Mouse (Mus musculus): ENCODE results near the gene Cgn. TPM values are rescaled to one million over a fixed set of nuclear protein-coding genes. Genes with fewer than 3 reads are reported as not detected.
A peak's percentile ranks its signal among the peaks of the same experiment; 100 is the strongest.

The Cgn gene
- 1 to 10 TPM; 3.7 to 6.2 TPM for total RNA-seq (2021)
- long read RNA-seq, experiment 1, result 0 reads
- long read RNA-seq, experiment 2, full-length matches to known transcripts, result 2 of 5 reads
- long read RNA-seq, experiment 2, partial matches to known transcripts, result 1 of 5 reads
- long read RNA-seq, experiment 2, other reads (novel, unspliced or antisense), result 2 of 5 reads

GRCm38 (mm10) chr3:94786367-94786835, at the start of gene Cgn:
Gene Cgn, minus strand, starts transcription at chr3:94786492.
- DNase-seq (ENCODE audit: low spot score in 2 of 2), result peak; percentile 76 to 86

GRCm38 (mm10) chr3:94835396-94835795, 49.1 kb upstream of the Cgn start:
- DNase-seq (ENCODE audit: low spot score in 2 of 2), result no peak

- no peak for DNase-seq (ENCODE audit: low spot score in 2 of 2)
Measured at GRCm38 (mm10) chr3:94833358-94833757, 47.1 kb upstream of the Cgn start.

DNA sequence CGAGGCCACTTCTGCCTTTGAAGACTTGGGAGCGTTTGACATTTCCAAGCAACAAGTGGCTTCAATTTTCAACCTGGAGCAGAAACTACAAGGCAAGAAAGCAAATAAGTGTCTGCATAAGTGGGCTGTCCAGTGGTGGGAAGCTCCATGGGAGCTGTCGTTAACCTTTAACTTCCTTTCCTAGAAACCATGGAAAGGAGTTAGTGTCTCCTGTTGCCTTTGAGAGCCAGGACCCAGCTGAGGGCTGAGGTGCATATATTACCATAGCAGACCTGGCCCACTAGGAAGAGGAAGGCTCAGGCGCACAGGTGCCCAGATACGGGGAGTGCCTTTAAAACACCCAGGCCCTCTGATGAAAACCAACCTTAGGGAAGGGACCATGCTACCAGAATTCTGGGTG, 46.4 kb upstream of the Cgn start:
- DNase-seq (ENCODE audit: low spot score in 2 of 2), result no peak

DNA sequence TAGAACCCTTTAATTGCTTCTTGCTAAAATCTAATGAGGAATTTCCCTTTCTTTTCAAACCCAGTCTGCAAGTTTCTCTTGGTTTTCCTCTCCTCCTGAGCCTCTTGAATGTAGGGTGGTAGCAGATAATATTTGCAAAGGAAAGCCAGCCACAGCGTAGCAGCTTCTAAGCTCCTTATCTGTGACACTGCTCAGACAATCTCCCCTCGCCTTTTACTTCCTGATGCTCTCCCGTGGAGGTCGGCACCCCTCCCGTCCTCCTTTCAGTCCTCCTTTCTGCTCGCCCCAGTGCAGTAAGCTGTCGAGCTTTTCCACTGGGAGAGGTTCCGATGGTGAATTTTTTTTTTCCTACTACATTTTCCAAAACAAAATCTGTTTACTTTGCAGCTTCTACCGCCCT, 45.8 kb upstream of the Cgn start:
- no peak for DNase-seq (ENCODE audit: low spot score in 2 of 2)

DNA sequence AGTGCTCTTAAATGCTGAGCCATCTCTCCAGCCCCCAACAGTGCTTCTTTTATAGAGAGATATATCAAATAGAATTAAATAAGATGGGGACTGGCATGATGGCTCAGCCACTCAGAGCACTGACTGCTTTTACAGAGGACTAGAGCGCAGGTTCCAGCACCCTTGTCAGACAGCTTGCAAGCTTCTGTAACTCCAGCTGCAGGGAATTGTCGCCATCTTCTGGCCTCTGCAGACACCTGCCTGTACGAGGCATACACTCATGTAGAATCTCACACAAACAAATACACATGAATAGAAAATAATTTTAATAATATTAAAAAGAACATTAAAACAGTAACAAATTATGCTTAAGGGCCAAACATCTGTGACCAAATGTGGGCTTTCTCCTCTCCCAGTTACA, 37.8 kb upstream of the Cgn start:
- no peak for DNase-seq (ENCODE audit: low spot score in 2 of 2)

DNA sequence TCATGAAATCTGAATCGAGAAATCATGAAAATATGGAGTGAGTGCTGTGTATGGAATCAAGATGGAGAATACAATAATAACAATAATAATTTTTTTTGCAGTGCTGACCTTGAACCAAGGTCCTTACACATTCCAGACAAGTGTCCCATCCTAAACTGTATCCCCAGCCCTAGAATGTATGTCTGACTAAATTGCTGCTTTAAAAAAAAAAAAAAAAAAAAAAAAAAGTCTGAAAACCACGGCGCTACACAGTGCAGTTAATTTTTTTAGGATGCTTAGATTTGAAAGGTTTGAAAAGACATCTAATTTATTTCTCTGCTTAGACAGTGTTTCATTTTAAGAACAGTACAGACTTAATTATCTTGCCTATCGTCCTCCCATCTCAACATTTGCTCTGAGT, 35.8 kb upstream of the Cgn start:
- DNase-seq (ENCODE audit: low spot score in 2 of 2), result no peak

DNA sequence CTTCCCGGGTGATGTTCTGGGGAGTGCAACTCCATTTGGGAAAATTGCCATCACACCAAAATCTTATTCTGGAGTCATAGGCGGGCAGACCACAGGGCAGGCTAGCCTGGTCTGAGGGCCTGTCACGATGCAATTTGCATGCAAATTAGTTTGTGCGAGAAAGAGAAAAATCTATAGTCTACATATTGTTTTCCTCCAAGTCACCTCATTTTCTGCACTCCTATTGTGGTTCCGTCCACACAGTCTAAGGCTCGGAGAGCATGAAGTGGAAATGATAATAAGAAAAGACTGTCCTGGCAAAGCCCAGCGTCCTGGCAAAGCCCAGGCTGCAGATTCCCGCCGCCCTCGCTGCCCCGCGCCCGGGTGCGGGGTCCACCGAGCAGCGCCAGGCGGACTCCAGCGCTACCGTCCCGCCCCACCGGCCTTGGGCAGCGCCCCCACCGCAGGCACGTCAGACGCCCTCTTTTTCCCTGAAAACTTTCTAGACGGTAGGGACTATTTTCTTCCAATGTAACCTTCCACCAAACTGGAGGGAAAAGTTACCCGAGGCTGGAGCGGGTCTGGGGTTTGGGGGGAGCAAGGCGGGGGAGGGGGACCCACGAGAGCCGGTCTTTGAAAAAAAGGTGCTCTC, 34.8 kb upstream of the Cgn start:
- DNase-seq (ENCODE audit: low spot score in 2 of 2), result peak in 1 of 2 experiments; percentile 19

GRCm38 (mm10) chr3:94819452-94820425, 33.4 kb upstream of the Cgn start:
- DNase-seq (ENCODE audit: low spot score in 2 of 2), result no peak

DNA sequence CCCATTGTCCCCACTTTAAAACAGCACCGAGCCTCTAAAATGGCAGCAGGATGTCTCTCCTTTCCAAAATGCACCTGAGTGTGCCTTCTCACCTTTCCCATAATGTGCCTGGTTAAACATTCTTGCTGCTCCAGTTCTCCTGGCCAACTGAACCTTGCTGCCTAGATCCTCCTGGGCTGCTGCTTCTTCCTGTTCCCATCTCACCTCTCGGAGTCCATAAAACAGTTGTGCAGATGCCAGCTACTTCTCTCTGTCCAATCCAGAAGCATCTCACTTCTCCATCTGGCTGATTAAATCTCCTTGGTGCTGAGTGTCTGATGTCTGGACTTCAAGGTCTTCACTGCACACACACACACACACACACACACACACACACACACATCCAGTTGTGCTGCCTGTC, 31.4 kb upstream of the Cgn start:
- no peak for DNase-seq (ENCODE audit: low spot score in 2 of 2)

DNA sequence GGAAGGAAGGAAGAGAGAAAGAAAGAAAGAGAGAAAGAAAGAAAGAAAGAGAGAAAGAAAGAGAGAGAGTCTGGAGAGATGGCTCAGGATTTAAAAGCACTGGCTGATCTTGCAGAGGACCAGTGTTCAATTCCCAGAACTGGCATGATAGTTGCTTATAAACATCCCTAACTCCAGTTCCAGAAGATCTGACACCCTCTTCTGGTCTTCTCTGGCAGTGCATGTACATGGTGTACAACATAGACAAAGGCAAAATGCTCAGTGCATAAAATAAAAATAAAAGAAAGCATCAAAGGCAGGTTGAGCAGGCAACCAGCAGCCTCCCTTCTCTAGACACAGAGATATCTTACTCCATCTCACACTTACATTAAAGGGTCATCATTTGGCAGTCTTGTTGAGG, 29.3 kb upstream of the Cgn start:
- no peak for DNase-seq (ENCODE audit: low spot score in 2 of 2)

GRCm38 (mm10) chr3:94814663-94815062, 28.4 kb upstream of the Cgn start:
- DNase-seq (ENCODE audit: low spot score in 2 of 2), result no peak

DNA sequence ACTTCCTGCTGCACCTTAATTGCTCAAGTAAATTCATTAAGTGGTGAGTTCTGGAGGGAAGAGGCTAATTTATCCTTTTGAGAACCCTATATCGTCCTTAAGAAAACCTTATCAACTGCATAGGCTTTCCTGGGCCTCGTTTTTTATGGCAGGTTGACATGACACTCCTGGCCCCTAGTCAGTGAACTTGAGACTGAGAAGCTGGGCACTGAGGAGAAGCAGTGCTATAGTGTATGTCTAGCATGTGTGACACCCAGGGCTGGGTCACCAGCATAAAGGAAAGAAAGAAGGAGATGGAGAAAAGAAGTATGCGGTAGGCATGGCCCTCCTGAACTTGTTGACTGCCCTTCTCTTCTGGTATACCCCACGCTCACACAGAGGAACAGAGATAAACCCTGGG, 27.8 kb upstream of the Cgn start:
- no peak for DNase-seq (ENCODE audit: low spot score in 2 of 2)

DNA sequence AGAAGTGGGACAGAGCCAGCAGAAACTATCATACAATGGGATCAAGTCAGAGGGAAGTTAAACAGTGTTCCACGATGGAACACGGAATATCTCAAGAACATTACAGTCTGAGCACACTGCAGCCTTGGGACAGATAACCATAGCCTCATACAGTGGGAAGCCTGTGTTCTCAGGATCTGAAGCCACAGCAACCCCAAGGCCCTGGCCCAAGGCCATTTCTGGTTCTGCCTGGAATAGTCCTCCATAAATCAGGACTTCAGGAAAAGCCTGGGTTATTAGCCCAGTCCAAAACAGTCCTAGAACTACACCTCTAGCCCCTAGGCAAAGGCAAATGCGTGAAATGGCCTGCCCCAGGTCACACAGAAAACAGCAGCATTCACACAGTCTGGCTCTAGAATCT, 27.4 kb upstream of the Cgn start:
- peak in 1 of 2 experiments; percentile 10 for DNase-seq (ENCODE audit: low spot score in 2 of 2)

GRCm38 (mm10) chr3:94811628-94812027, 25.3 kb upstream of the Cgn start:
- DNase-seq (ENCODE audit: low spot score in 2 of 2), result no peak

- no peak for DNase-seq (ENCODE audit: low spot score in 2 of 2)
Measured at GRCm38 (mm10) chr3:94808296-94808695, 22.0 kb upstream of the Cgn start.

GRCm38 (mm10) chr3:94804976-94805375, 18.7 kb upstream of the Cgn start:
- DNase-seq (ENCODE audit: low spot score in 2 of 2), result no peak

DNA sequence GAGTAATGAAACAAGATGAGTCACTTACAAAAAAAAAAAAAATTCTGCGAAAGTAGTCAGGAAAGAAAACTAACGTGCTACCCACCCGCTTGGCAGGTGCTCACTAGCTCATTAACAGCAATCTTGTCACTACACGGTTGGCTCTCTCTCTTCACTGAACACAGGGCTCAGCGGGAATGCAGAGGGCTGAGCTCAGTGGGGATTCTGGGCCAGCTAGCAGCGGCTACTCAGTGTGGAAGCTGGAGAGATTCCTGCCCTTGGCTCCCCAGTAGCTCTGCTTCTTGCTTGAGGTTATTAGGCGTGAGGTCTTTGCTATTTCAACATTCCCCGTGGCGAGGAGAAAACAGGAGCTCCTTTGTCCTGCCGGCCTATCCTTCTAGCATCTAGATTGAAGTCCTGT, 17.9 kb upstream of the Cgn start:
- no peak for DNase-seq (ENCODE audit: low spot score in 2 of 2)

GRCm38 (mm10) chr3:94796181-94796580, 9.9 kb upstream of the Cgn start:
- DNase-seq (ENCODE audit: low spot score in 2 of 2), result no peak

- DNase-seq (ENCODE audit: low spot score in 2 of 2), result no peak
Measured at GRCm38 (mm10) chr3:94795596-94796140, 9.4 kb upstream of the Cgn start.

DNA sequence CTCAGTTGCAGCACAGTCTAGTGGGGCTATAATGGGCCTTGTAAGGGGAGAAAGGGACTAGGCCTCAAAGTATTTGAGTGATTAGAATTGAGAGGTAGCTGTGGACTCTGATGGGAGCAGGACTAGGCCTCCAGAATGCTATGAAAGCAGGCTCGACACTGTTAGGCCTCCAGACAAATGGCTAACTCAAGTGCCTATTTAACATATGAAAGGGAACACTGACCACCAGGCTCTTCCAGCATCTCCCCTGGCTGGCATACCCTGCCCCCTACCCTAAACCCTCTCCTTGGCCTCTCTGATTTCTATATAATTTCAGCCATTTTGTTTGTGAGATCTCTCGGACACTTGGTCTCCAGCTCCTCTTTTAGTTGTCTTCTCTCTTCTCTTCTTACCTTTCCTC, 8.1 kb upstream of the Cgn start:
- no peak for DNase-seq (ENCODE audit: low spot score in 2 of 2)

DNA sequence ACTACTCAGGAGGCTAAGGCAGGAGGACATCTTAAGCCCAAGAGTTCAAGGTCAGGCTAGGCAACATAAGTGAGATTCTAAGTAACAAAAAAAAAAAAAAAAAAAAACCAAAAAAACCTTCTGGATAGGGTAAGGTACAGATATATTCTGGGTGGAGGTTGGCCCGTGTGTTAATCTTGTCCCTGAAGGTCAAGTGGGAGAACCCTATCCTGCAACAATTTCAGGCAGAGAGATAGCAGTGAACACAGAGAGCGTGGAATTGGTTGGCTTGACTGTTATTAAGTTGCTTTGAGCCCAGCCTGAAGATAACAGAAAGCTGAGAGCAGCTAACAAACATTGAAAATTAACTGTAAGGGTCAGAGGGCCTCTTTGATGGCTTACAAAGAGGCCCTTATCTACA, 7.4 kb upstream of the Cgn start:
- no peak for DNase-seq (ENCODE audit: low spot score in 2 of 2)

All from adrenal gland, postnatal 4 days (tissue).